Mouse (Mus musculus) midbrain, embryonic 13.5 days (tissue): ENCODE results near the gene Rgs2. TPM values are rescaled to one million over a fixed set of nuclear protein-coding genes. Genes with fewer than 3 reads are reported as not detected.
A peak's percentile ranks its signal among the peaks of the same experiment; 100 is the strongest.

Experiments used
- ATAC-seq: fragments of 200-750 bp; cut with Nextera tagmentation; 2 replicates; pipeline ENCODE4 v1.8.0; 2017; ENCODE audit warnings: mild to moderate bottlenecking, moderate TSS enrichment, moderate library complexity
- H3K27ac ChIP-seq: fragments of 300-500 bp; sonication (generic); 2 replicates; pipeline ENCODE4 v1.5.1; 2015; ENCODE audit warnings: inconsistent platforms, mild to moderate bottlenecking, moderate library complexity
- H3K27me3 ChIP-seq: fragments of 300-500 bp; sonication (generic); 2 replicates; pipeline ENCODE4 v1.6.1; 2015; ENCODE audit warnings: mild to moderate bottlenecking, inconsistent platforms
- H3K36me3 ChIP-seq: fragments of 300-500 bp; sonication (generic); 2 replicates; pipeline ENCODE4 v1.6.1; 2015; ENCODE audit warnings: mild to moderate bottlenecking, inconsistent platforms
- H3K4me1 ChIP-seq: fragments of 300-500 bp; sonication (generic); replicated peaks from 2 replicates; pipeline ENCODE4 v1.6.1; 2015; ENCODE audit warnings: inconsistent platforms
- H3K4me2 ChIP-seq: fragments of 300-500 bp; sonication (generic); replicated peaks from 2 replicates; pipeline ENCODE4 v1.6.1; 2015; ENCODE audit warnings: moderate library complexity, mild to moderate bottlenecking, inconsistent platforms
- H3K4me3 ChIP-seq: fragments of 300-500 bp; sonication (generic); replicated peaks from 2 replicates; pipeline ENCODE4 v1.5.1; 2015; ENCODE audit warnings: mild to moderate bottlenecking, inconsistent platforms
- H3K9ac ChIP-seq: fragments of 300-500 bp; sonication (generic); replicated peaks from 2 replicates; pipeline ENCODE4 v1.6.1; 2015; ENCODE audit warnings: mild to moderate bottlenecking, inconsistent platforms
- H3K9me3 ChIP-seq: fragments of 300-500 bp; sonication (generic); 2 replicates; pipeline ENCODE4 v1.6.1; 2016; ENCODE audit warnings: mild to moderate bottlenecking, inconsistent platforms
- WGBS: fragments of 180-500 bp; shearing (Covaris S2); methylation state at CpG from one replicate; pipeline ENCODE4 v1.1.7; 2015; 5-methylcytosine and 5-hydroxymethylcytosine counted together
- polyA plus RNA-seq: library from polyadenylated mRNA; unstranded; fragments of >200 nt; fragmentation: Nextera tagmentation; extraction: Ambion mirVana; gene quantifications from 2 replicates; pipeline ENCODE4 v1.2.1, GENCODE M21; 2015

Rgs2 gene
- polyA plus RNA-seq, 1 experiment from 2014 or later: 177 TPM

- Histone ChIP-seq H3K36me3 (peaks cover 19% of the 10 kb centered on the region), H3K4me3 (peak overlapping the region; percentile 83), H3K9me3 (no peaks in the 10 kb centered on the region), H3K4me1 (peaks cover 45% of the 10 kb centered on the region), H3K9ac (peak overlapping the region; percentile 86), H3K27me3 (no peaks in the 10 kb centered on the region), H3K27ac (peak overlapping the region; percentile 88), H3K4me2 (peak overlapping the region; percentile 87)
- ATAC-seq: peak; percentile 13
- whole genome bisulfite sequencing: under 1% methylated on average over 10 of the region's 10 CpGs
These were observed 545 bp downstream of the Rgs2 start for GRCm38 (mm10) chr1:144003416-144003815.

- peaks cover 19% of the 10 kb centered on the region for H3K36me3 ChIP-seq
- ATAC-seq: no peak
These were observed 1.3 kb downstream of the Rgs2 start for GRCm38 (mm10) chr1:144002715-144003066.

GRCm38 (mm10) chr1:144002036-144002714, 1.8 kb downstream of the Rgs2 start:
- H3K27me3 ChIP-seq: no peaks in the 10 kb centered on the region
- H3K27ac ChIP-seq: no peak overlapping the region
- peaks cover 45% of the 10 kb centered on the region for H3K4me1 ChIP-seq
- peak overlapping the region; percentile 83 for H3K4me3 ChIP-seq
- peaks cover 19% of the 10 kb centered on the region for H3K36me3 ChIP-seq
- H3K9me3 ChIP-seq: no peaks in the 10 kb centered on the region
- H3K9ac ChIP-seq: peak overlapping the region; percentile 86
- WGBS: 91% methylated on average over 6 of the region's 6 CpGs
- peak overlapping the region; percentile 87 for H3K4me2 ChIP-seq
- ATAC-seq: no peak

More at GRCm38 (mm10) chr1:144002715-144003066, 1.3 kb downstream of the Rgs2 start:
- Histone ChIP-seq H3K4me2 (peak overlapping the region; percentile 87), H3K4me3 (peak overlapping the region; percentile 83), H3K9ac (peak overlapping the region; percentile 86), H3K9me3 (no peaks in the 10 kb centered on the region), H3K27ac (no peak overlapping the region), H3K27me3 (no peaks in the 10 kb centered on the region), H3K4me1 (peaks cover 45% of the 10 kb centered on the region)
- 60% methylated on average over 4 of the region's 4 CpGs for WGBS

GRCm38 (mm10) chr1:144000246-144000645, 3.7 kb downstream of the Rgs2 start:
- no peaks in the 10 kb centered on the region for H3K9me3 ChIP-seq
- 94% methylated on average over 4 of the region's 4 CpGs for WGBS
- ATAC-seq: no peak

GRCm38 (mm10) chr1:143999371-143999920, 4.5 kb downstream of the Rgs2 start:
- WGBS: 71% methylated on average over 7 of the region's 7 CpGs
- Histone ChIP-seq H3K4me3 (no peak overlapping the region), H3K27me3 (no peaks in the 10 kb centered on the region), H3K9me3 (no peaks in the 10 kb centered on the region), H3K4me1 (peaks cover 34% of the 10 kb centered on the region), H3K27ac (0 out of 2 replicates have a peak overlapping the region, but pooled peaks have one; percentile 7), H3K4me2 (no peak overlapping the region), H3K36me3 (peaks cover 19% of the 10 kb centered on the region), H3K9ac (no peak overlapping the region)
- no peak for ATAC-seq

More at GRCm38 (mm10) chr1:144000246-144000645, 3.7 kb downstream of the Rgs2 start:
- H3K9ac ChIP-seq: no peak overlapping the region
- H3K4me1 ChIP-seq: peaks cover 41% of the 10 kb centered on the region
- no peak overlapping the region for H3K27ac ChIP-seq
- no peaks in the 10 kb centered on the region for H3K27me3 ChIP-seq
- peaks cover 19% of the 10 kb centered on the region for H3K36me3 ChIP-seq
- H3K4me3 ChIP-seq: no peak overlapping the region
- H3K4me2 ChIP-seq: no peak overlapping the region

GRCm38 (mm10) chr1:143993026-143993425, 10.9 kb downstream of the Rgs2 start:
- Histone ChIP-seq H3K9me3 (no peaks in the 10 kb centered on the region), H3K36me3 (no peaks in the 10 kb centered on the region), H3K27ac (no peak overlapping the region), H3K4me1 (0 out of 2 replicates have a peak, but pooled peaks cover 4% of the 10 kb centered on the region), H3K9ac (no peak overlapping the region), H3K4me2 (no peak overlapping the region), H3K27me3 (no peaks in the 10 kb centered on the region), H3K4me3 (no peak overlapping the region)
- WGBS: 86% methylated on average over 1 of the region's 1 CpGs
- no peak for ATAC-seq

GRCm38 (mm10) chr1:143992528-143992927, 11.4 kb downstream of the Rgs2 start:
- no peak overlapping the region for H3K4me3 ChIP-seq
- no peaks in the 10 kb centered on the region for H3K36me3 ChIP-seq
- H3K9me3 ChIP-seq: no peaks in the 10 kb centered on the region
- no peak overlapping the region for H3K4me2 ChIP-seq
- WGBS: 84% methylated on average over 2 of the region's 2 CpGs
- no peak for ATAC-seq
- H3K9ac ChIP-seq: no peak overlapping the region
- no peaks in the 10 kb centered on the region for H3K27me3 ChIP-seq
- 0 out of 2 replicates have a peak, but pooled peaks cover 4% of the 10 kb centered on the region for H3K4me1 ChIP-seq
- no peak overlapping the region for H3K27ac ChIP-seq

GRCm38 (mm10) chr1:143990263-143990662, 13.7 kb downstream of the Rgs2 start:
- no peak overlapping the region for H3K27ac ChIP-seq
- H3K36me3 ChIP-seq: no peaks in the 10 kb centered on the region
- no peaks in the 10 kb centered on the region for H3K27me3 ChIP-seq
- ATAC-seq: no peak
- H3K9ac ChIP-seq: no peak overlapping the region
- H3K4me3 ChIP-seq: no peak overlapping the region
- H3K4me1 ChIP-seq: 0 out of 2 replicates have a peak, but pooled peaks cover 4% of the 10 kb centered on the region
- H3K9me3 ChIP-seq: no peaks in the 10 kb centered on the region
- 61% methylated on average over 5 of the region's 5 CpGs for WGBS
- H3K4me2 ChIP-seq: no peak overlapping the region

GRCm38 (mm10) chr1:143989773-143990172, 14.2 kb downstream of the Rgs2 start:
- Histone ChIP-seq H3K9me3 (no peaks in the 10 kb centered on the region), H3K27me3 (no peaks in the 10 kb centered on the region), H3K4me3 (no peak overlapping the region), H3K36me3 (no peaks in the 10 kb centered on the region), H3K9ac (no peak overlapping the region), H3K27ac (no peak overlapping the region), H3K4me2 (no peak overlapping the region), H3K4me1 (0 out of 2 replicates have a peak, but pooled peaks cover 4% of the 10 kb centered on the region)
- WGBS: 39% methylated on average over 5 of the region's 5 CpGs
- no peak for ATAC-seq

- Histone ChIP-seq H3K27ac (no peak overlapping the region), H3K4me2 (no peak overlapping the region), H3K4me1 (no peaks in the 10 kb centered on the region), H3K9me3 (no peaks in the 10 kb centered on the region), H3K4me3 (no peak overlapping the region), H3K9ac (no peak overlapping the region), H3K36me3 (no peaks in the 10 kb centered on the region), H3K27me3 (no peaks in the 10 kb centered on the region)
- 84% methylated on average over 6 of the region's 6 CpGs for WGBS
- no peak for ATAC-seq
These were observed 15.2 kb downstream of the Rgs2 start for GRCm38 (mm10) chr1:143988756-143989155.

GRCm38 (mm10) chr1:143984988-143985625, 18.9 kb downstream of the Rgs2 start:
- Histone ChIP-seq H3K4me3 (no peak overlapping the region), H3K36me3 (no peaks in the 10 kb centered on the region), H3K4me2 (no peak overlapping the region), H3K9ac (no peak overlapping the region), H3K27me3 (no peaks in the 10 kb centered on the region), H3K27ac (no peak overlapping the region), H3K9me3 (no peaks in the 10 kb centered on the region), H3K4me1 (peaks cover 14% of the 10 kb centered on the region)
- WGBS: 77% methylated on average over 6 of the region's 6 CpGs
- ATAC-seq: no peak

- H3K4me2 ChIP-seq: no peak overlapping the region
- ATAC-seq: peak; percentile 56; the same call in 1 of the 2 replicates
- 24% methylated on average over 3 of the region's 3 CpGs for WGBS
- no peak overlapping the region for H3K4me3 ChIP-seq
- H3K36me3 ChIP-seq: no peaks in the 10 kb centered on the region
- H3K27me3 ChIP-seq: no peaks in the 10 kb centered on the region
- H3K4me1 ChIP-seq: peaks cover 14% of the 10 kb centered on the region
- H3K9me3 ChIP-seq: no peaks in the 10 kb centered on the region
- peak overlapping the region; percentile 42; the same call in 1 of the 2 replicates for H3K9ac ChIP-seq
- H3K27ac ChIP-seq: peak overlapping the region; percentile 52; the same call in 1 of the 2 replicates
These were observed 21.1 kb downstream of the Rgs2 start for GRCm38 (mm10) chr1:143982765-143983312.
